27 mouse cellular contexts compared by ENCODE assay signal in the genomic region with DNA sequence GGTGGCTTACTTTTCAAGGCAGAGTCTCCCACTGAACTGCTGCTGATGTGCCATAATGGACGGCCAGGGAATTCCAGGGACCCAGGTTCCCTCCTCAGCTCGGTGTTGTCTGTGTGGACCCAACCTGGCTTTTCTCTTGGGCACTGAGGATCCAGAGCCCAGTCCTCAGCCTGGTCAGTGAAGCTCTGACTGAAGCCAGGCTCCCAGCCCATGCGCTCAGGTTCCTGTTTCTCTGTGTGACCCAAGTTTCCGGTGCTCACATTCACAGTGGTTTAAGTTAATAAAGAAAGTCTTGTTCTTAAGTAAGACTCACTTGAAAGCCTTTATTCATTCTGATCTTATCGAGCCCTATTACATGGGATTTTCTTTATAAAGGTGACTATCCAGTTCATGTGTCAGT.
DNase-seq lines count a peak whose midpoint lies in the region; ATAC-seq lines count a peak whose summit lies in the region.
"Had no signal": no experiment of that assay in that cellular context is flagged by ENCODE, and none has a peak within 500 bp of the region (broad histone marks: within the 10 kb centered on the region; RNA-seq: fewer than 3 reads in every experiment).

No protein-coding gene starts in this region.

- H3K27ac ChIP-seq in limb, embryonic 11.5 days (replicated peaks; ENCODE audit: low read depth, low read length), result no peak overlapping the region
- H3K27ac ChIP-seq in limb, embryonic 10.5 days, result no peak overlapping the region
- H3K27ac ChIP-seq: embryonic facial prominence, embryonic 12.5 days; embryonic facial prominence, embryonic 15.5 days; heart, embryonic 15.5 days; hindbrain, embryonic 10.5 days; hindbrain, embryonic 13.5 days had no signal

- intact Hi-C loops in left cerebral cortex, postnatal 36 days (cut with DNase I), result no loop called here

- peak; percentile 14 for DNase-seq in limb, embryonic 11.5 days (ENCODE audit: low spot score)
- DNase-seq in limb, embryonic 10.5 days (ENCODE audit: low spot score), result no peak
- DNase-seq in layer of hippocampus, postnatal 10 days (ENCODE audit: low spot score in 2 of 2), result no peak
- DNase-seq in left cerebral cortex, postnatal 36 days (ENCODE audit: low spot score in 2 of 2), result no peak
- DNase-seq: adrenal gland, adult 2 months; adrenal gland, postnatal 14 days; B cell, adult 2 months; cerebellum, adult 11-12 months; cerebellum, adult 8-10 months; cerebellum, postnatal 10 days; forebrain, postnatal 0 days; gastrocnemius, postnatal 25 days; heart, postnatal 10 days; heart, postnatal 36 days had no signal

- H3K36me3 ChIP-seq in limb, embryonic 11.5 days (ENCODE audit: control insufficient read depth, insufficient read depth, low read length), result no peaks in the 10 kb centered on the region
- peaks cover 8% of the 10 kb centered on the region for H3K36me3 ChIP-seq in limb, embryonic 10.5 days
- H3K36me3 ChIP-seq: embryonic facial prominence, embryonic 12.5 days; G1E; heart, embryonic 15.5 days had no signal

- 88% methylated on average over 5 of the region's 5 CpGs for WGBS in limb, embryonic 11.5 days
- 94% methylated on average over 5 of the region's 5 CpGs for WGBS in limb, embryonic 10.5 days

- no peak overlapping the region for H3K4me2 ChIP-seq in limb, embryonic 11.5 days (ENCODE audit: low read depth, severe bottlenecking)
- H3K4me2 ChIP-seq: embryonic facial prominence, embryonic 12.5 days; embryonic facial prominence, embryonic 15.5 days; heart, embryonic 12.5 days; heart, embryonic 15.5 days; hindbrain, embryonic 13.5 days had no signal

- H3K4me3 ChIP-seq in limb, embryonic 11.5 days (ENCODE audit: low read depth, low read length), result no peak overlapping the region
- no peak overlapping the region for H3K4me3 ChIP-seq in limb, embryonic 10.5 days
- H3K4me3 ChIP-seq: embryonic facial prominence, embryonic 12.5 days; embryonic facial prominence, embryonic 15.5 days; heart, embryonic 12.5 days; heart, embryonic 15.5 days; hindbrain, embryonic 10.5 days; hindbrain, embryonic 13.5 days had no signal

- no peaks in the 10 kb centered on the region for H3K4me1 ChIP-seq in limb, embryonic 11.5 days (ENCODE audit: control insufficient read depth, insufficient read depth, low read length)
- peaks cover 3% of the 10 kb centered on the region; the same call in 1 of the 2 replicates for H3K4me1 ChIP-seq in limb, embryonic 10.5 days
- H3K4me1 ChIP-seq: embryonic facial prominence, embryonic 12.5 days; embryonic facial prominence, embryonic 15.5 days had no signal

- no peak for ATAC-seq in limb, embryonic 11.5 days (ENCODE audit: insufficient number of reproducible peaks, low FRiP score, low TSS enrichment, low read depth)
- ATAC-seq in common myeloid progenitor, adult 5-6 weeks (replicated peaks; ENCODE audit: low read depth, poor library complexity, severe bottlenecking), result peak; percentile 54
- peak; percentile 77 for ATAC-seq in megakaryocyte, adult 5-6 weeks (ENCODE audit: poor library complexity, severe bottlenecking)
- ATAC-seq in neutrophil, adult 5-6 weeks (ENCODE audit: extremely low read depth, insufficient number of reproducible peaks, low FRiP score, poor library complexity, severe bottlenecking), result 0 out of 2 replicates have a peak, but pooled peaks have one; percentile 26
- ATAC-seq: forebrain, embryonic 14.5 days; forebrain, postnatal 0 days; hindbrain, embryonic 16.5 days had no signal

- no peaks in the 10 kb centered on the region for H3K27me3 ChIP-seq in limb, embryonic 11.5 days (ENCODE audit: control insufficient read depth, insufficient read depth, low read length)
- no peaks in the 10 kb centered on the region for H3K27me3 ChIP-seq in limb, embryonic 10.5 days (ENCODE audit: low read depth, poor library complexity, severe bottlenecking)
- H3K27me3 ChIP-seq: CH12.LX; embryonic facial prominence, embryonic 12.5 days; embryonic facial prominence, embryonic 15.5 days; heart, embryonic 12.5 days; heart, embryonic 15.5 days; hindbrain, embryonic 13.5 days had no signal

- H3K9ac ChIP-seq in limb, embryonic 11.5 days (ENCODE audit: low read length), result no peak overlapping the region
- H3K9ac ChIP-seq: embryonic facial prominence, embryonic 12.5 days; embryonic facial prominence, embryonic 15.5 days; forebrain, postnatal 0 days; heart, embryonic 12.5 days; heart, embryonic 15.5 days; hindbrain, embryonic 13.5 days had no signal

- H3K9me3 ChIP-seq in limb, embryonic 11.5 days (ENCODE audit: control insufficient read depth, low read length), result no peaks in the 10 kb centered on the region
- H3K9me3 ChIP-seq in limb, embryonic 10.5 days (replicated peaks), result no peaks in the 10 kb centered on the region
- H3K9me3 ChIP-seq: embryonic facial prominence, embryonic 12.5 days; embryonic facial prominence, embryonic 15.5 days; G1E; heart, embryonic 12.5 days; heart, embryonic 15.5 days; hindbrain, embryonic 10.5 days; hindbrain, embryonic 13.5 days had no signal
